Mouse (Mus musculus) C2C12 (cell line): Measurements from ENCODE around the gene Cfap299. TPM values are rescaled to one million over a fixed set of nuclear protein-coding genes. Genes with fewer than 3 reads are reported as not detected.

Experiments
- H3K27me3 ChIP-seq: one replicate; pipeline ENCODE4 v1.6.1; 2011; ENCODE audit not compliant: control insufficient read depth, insufficient read depth, insufficient read length
- H3K36me3 ChIP-seq: one replicate; pipeline ENCODE4 v1.6.1; 2011; ENCODE audit not compliant: control insufficient read depth, insufficient read depth
- H3K4me3 ChIP-seq: one replicate; pipeline ENCODE4 v1.5.1; 2011; ENCODE audit warnings: mild to moderate bottlenecking, control low read depth; ENCODE audit not compliant: poor library complexity, insufficient read depth, severe bottlenecking
- H3K79me2 ChIP-seq: one replicate; pipeline ENCODE4 v1.6.1; 2011; ENCODE audit not compliant: control insufficient read depth, insufficient read depth
- H3K79me3 ChIP-seq: one replicate; pipeline ENCODE4 v1.6.1; 2011; ENCODE audit warnings: low read depth, control low read depth
- H3ac ChIP-seq: one replicate; pipeline ENCODE3; 2011; ENCODE audit warnings: low read depth; ENCODE audit not compliant: control insufficient read depth, insufficient read length
- CEBPB ChIP-seq: IDR thresholded peaks from one replicate; pipeline ENCODE4 v1.6.1; 2011; ENCODE audit warnings: low read depth, mild to moderate bottlenecking, control low read depth, moderate library complexity
- CTCF ChIP-seq: IDR thresholded peaks from one replicate; pipeline ENCODE4 v1.5.1; 2011; ENCODE audit not compliant: control insufficient read depth, insufficient read depth, insufficient read length
- FOSL1 ChIP-seq: IDR thresholded peaks from one replicate; pipeline ENCODE4 v1.8.0; 2011; ENCODE audit warnings: mild to moderate bottlenecking, low read length; ENCODE audit not compliant: poor library complexity, insufficient read depth, severe bottlenecking
- MAX ChIP-seq: IDR thresholded peaks from one replicate; pipeline ENCODE4 v1.6.1; 2011; ENCODE audit warnings: mild to moderate bottlenecking, control low read depth
- MYOD1 ChIP-seq: IDR thresholded peaks from one replicate; pipeline ENCODE4 v1.6.1; 2011; ENCODE audit warnings: low read depth; ENCODE audit not compliant: control insufficient read depth, insufficient read length
- MYOG ChIP-seq: IDR thresholded peaks from one replicate; pipeline ENCODE4 v1.6.1; 2011; ENCODE audit not compliant: control insufficient read depth, insufficient read length; ENCODE audit errors: extremely low read depth
- USF1 ChIP-seq: IDR thresholded peaks from one replicate; pipeline ENCODE4 v1.6.1; 2011; ENCODE audit warnings: low read depth, mild to moderate bottlenecking, control low read depth, moderate library complexity
- polyA plus RNA-seq: library from polyadenylated mRNA; unstranded; fragments of >200 nt; fragmentation: generic; extraction: Trizol; gene quantifications from one replicate; pipeline ENCODE4 v1.2.1, GENCODE M21; 2012; ENCODE audit warnings: missing spikeins

The Cfap299 gene
- polyA plus RNA-seq, 1 experiment = 0.09 TPM

DNA sequence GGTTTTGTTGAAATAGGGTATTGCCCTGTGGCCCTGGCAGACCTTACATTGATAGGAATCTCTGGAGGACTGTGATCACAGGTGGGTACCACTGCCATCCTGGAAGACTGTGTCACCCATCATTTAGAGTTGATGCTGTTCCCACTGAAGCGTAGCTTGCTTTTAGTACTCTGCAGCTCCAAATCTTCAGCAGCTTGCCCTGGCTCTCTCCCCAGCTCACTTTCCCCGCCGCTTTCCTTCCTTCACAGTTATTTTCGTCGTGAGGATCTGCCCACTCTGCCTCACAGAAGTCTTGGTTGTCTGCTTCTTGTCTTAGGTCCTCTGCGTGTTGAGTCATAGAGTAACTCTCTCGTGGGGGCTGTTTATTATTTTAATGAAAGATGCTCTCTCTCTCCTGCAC is 40.3 kb downstream of the Cfap299 start:
- no peak for TF ChIP-seq FOSL1
- TF ChIP-seq USF1 = no peak
- TF ChIP-seq MAX = no peak
- TF ChIP-seq CTCF = no peak
- TF ChIP-seq MYOD1 = no peak
- TF ChIP-seq CEBPB = no peak
- no peak for TF ChIP-seq MYOG
- Histone ChIP-seq H3K36me3 (no peaks in the 10 kb centered on the region), H3K79me2 (no peaks in the 10 kb centered on the region), H3K4me3 (no peak overlapping the region), H3K79me3 (no peaks in the 10 kb centered on the region), H3ac (no peak overlapping the region), H3K27me3 (no peaks in the 10 kb centered on the region)

DNA sequence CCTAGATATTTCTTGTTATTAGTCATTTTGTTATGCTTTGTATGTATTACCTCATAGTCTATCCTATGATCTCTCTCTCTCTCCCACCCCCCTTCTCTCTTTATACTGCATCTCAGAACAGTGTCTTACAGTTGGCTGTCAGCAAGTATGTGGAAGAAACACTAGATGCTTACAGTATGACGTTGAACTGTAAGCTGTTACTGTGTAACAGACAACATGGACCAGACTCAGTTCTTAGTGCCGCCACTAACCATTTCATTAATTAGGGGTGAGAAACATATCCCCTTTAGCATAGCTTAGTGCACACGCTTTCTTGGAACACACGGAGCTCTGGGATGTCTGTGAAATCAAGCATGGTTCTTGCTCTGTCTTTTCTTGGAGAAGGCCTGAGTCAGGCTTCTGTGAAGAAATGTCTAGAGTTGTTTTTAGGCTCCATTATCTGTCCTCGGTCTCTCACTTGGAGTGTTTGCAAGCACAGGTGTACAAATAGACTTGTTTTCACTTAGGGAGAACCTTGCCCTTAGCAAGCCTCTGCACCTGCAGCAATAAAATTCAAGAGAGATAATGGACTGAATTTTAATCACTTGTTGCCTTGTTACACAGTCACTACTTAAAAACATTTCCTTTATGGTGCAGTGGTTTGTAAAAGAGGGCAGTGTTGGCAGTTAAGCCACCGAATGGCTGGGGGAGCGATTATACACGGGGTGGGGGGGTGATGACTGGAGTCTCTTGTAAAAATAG is 47.1 kb downstream of the Cfap299 start:
- Histone ChIP-seq H3K36me3 (no peaks in the 10 kb centered on the region), H3K4me3 (no peak overlapping the region), H3K79me2 (no peaks in the 10 kb centered on the region), H3ac (no peak overlapping the region), H3K79me3 (no peaks in the 10 kb centered on the region), H3K27me3 (peaks cover 6% of the 10 kb centered on the region)
- TF ChIP-seq USF1 (no peak), MYOG (no peak)

DNA sequence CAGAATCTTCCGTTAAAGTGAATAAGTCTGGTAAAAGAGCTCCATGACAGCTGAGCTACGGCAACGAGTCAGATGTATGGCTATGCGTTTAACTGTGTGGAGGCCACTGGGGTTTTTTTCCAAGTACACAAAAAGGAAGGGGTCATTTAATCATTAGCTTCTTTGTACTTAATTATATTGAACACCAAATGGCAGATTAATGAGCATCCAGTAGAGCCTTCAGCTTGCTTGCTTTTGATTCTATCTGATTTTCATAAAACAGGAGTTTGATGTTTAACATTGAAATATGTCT is 47.6 kb downstream of the Cfap299 start:
- no peaks in the 10 kb centered on the region for H3K79me3 ChIP-seq
- H3K36me3 ChIP-seq = no peaks in the 10 kb centered on the region
- no peak overlapping the region for H3K4me3 ChIP-seq
- TF ChIP-seq MYOG = no peak
- no peaks in the 10 kb centered on the region for H3K79me2 ChIP-seq
- no peak overlapping the region for H3ac ChIP-seq
- peaks cover 6% of the 10 kb centered on the region for H3K27me3 ChIP-seq

DNA sequence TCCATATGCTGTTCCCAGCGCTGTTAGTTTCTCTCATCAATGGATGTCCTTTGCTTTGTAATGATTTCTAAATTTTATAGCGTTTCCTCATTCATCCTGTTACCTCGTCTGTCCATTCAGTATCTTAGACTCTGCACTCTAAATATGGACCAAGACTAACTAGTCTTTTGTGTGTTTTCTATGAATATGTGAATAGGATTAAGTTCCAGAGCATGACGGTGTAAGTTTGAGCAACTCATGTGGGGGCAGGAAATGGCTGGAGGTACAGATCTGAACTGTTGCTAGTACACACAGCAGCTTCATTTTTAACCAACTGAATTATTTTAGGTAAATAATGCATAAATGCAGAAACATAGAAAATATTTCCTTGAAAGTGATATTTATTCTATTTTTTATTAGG is 51.3 kb downstream of the Cfap299 start:
- H3K79me3 ChIP-seq = no peaks in the 10 kb centered on the region
- no peaks in the 10 kb centered on the region for H3K79me2 ChIP-seq
- no peaks in the 10 kb centered on the region for H3K36me3 ChIP-seq
- H3ac ChIP-seq = no peak overlapping the region
- peaks cover 6% of the 10 kb centered on the region for H3K27me3 ChIP-seq
- no peak for TF ChIP-seq FOSL1
- TF ChIP-seq MAX = no peak
- no peak for TF ChIP-seq CEBPB
- no peak for TF ChIP-seq MYOD1
- TF ChIP-seq MYOG = no peak
- TF ChIP-seq CTCF = no peak
- TF ChIP-seq USF1 = no peak
- H3K4me3 ChIP-seq = no peak overlapping the region

DNA sequence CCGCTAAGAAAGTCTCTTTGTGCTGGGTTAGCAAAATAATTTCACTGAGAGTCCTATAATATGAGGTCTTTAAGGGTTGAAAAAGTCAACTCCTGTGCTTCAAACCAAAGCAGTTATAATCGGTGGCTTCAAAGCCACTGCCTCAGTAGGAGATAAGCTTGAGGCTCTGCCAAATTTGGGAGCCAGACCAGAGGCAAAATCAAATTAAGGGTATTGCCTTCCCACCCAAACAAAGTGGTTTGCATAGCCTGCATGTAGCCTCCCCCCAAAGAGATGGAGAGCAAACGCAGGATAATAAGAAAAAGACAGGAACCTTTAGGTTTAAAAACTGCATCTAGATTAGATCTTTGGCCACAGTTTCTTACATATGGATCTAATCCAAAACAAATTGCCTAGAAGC is 58.0 kb downstream of the Cfap299 start:
- Histone ChIP-seq H3ac (no peak overlapping the region), H3K79me3 (no peaks in the 10 kb centered on the region), H3K27me3 (peaks cover 4% of the 10 kb centered on the region), H3K79me2 (no peaks in the 10 kb centered on the region), H3K4me3 (no peak overlapping the region), H3K36me3 (no peaks in the 10 kb centered on the region)
- TF ChIP-seq USF1 = no peak
- no peak for TF ChIP-seq MAX
- no peak for TF ChIP-seq MYOG
- TF ChIP-seq FOSL1 = no peak
- no peak for TF ChIP-seq CEBPB
- TF ChIP-seq CTCF = no peak
- no peak for TF ChIP-seq MYOD1

DNA sequence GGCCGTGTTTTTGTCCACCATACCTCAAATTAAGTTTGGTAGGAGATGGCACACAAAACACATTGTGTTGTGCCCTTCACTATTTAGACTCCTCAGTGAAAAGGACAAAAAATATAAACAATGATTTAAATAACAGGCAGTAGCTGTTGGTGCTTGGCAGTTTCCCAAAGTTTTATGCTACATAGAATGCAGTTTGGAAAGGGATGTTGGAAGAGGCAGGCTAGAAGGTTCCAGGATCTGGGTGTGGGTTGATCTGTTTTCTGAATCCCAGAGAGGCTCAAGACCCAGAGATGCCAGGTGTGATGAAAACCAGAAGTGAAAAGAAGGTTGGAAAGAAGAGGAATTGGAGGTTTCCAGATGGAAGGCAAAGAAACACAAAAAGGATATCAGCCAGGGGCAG is 73.1 kb downstream of the Cfap299 start:
- H3K36me3 ChIP-seq = no peaks in the 10 kb centered on the region
- no peaks in the 10 kb centered on the region for H3K79me3 ChIP-seq
- H3K79me2 ChIP-seq = no peaks in the 10 kb centered on the region
- no peak for TF ChIP-seq MAX
- TF ChIP-seq FOSL1 = no peak
- TF ChIP-seq CEBPB = no peak
- no peak for TF ChIP-seq CTCF
- TF ChIP-seq MYOD1 = no peak
- no peak for TF ChIP-seq MYOG
- TF ChIP-seq USF1 = no peak
- H3K4me3 ChIP-seq = no peak overlapping the region
- H3K27me3 ChIP-seq = peaks cover 6% of the 10 kb centered on the region
- H3ac ChIP-seq = no peak overlapping the region
